Mouse (Mus musculus): ENCODE results near the gene Arntl.

The Arntl gene

DNA sequence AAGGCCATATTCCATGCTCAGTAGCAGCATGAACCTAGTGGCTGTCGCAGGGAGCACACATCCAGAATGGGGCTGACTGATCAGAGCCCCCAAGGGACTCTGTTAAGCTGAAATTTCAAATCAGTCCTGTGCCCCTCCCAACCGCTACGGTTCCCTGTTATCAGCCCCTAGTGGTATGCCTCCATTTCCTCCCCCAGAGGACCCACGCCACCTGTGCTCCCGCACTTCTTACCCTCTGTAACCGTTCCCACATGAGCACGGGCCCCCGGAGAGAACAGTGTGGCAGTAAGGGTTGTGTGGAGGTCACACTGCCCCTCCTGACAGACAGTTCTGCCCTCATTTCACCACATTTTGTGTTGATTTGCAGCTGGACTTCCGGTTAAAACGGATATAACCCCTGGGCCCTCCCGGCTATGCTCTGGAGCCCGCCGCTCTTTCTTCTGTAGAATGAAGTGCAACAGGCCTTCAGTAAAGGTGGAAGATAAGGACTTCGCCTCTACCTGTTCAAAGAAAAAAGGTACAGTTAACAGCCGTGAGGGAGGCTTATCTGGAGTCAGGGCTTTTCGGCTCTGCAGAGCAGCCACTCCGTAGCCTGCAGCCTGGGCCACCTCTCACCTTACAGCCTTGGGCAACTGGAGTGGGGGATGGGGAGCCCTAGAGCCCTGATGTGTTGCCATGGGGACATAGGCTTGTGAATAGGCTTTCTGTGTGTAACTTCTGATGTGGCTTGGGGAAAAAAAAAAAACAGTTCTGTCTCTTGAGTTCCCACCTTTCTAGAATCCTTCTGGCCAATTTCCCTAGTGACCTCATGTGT is 88.0 kb downstream of the Arntl start:
- DNase-seq = peak in 1 of 2 experiments; percentile 8

DNA sequence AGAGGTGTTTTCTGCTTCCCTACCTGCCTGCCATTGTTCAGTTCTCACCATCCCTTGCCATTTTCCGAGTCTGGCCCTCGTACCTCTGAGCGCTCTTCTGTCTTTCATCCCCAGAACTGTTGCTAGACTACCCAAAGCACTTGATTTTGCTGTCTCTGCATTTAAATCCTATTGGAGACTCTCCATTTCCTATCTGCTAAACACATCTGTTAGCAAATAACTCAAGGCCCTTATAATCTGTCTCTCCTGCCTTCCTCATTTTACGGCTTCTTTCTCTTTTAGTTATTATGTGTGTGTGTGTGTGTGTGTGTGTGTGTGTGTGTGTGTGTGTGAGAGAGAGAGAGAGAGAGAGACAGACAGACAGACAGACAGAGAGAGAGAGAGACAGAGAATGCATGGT is 90.5 kb downstream of the Arntl start:
- DNase-seq = no peak

DNA sequence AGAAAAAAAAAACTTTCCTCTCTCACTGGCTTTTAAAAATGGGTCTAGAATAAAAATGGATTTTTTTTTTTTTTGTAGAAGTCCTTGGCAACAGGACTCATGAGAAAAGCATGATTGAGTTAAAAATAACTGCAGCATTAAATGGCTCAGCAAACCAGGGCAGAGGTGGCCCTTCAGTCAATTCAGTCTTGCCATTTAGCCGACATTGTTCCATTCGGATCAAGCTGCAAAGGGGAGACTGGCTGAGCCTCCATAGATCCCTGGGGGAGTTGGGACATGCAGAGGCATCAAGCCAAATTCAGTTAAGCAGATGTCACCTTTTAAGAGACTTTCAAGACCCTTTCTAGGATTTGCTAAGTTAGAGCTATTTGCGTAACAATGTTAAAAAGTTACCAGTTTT is 102.9 kb downstream of the Arntl start:
- no peak for DNase-seq

DNA sequence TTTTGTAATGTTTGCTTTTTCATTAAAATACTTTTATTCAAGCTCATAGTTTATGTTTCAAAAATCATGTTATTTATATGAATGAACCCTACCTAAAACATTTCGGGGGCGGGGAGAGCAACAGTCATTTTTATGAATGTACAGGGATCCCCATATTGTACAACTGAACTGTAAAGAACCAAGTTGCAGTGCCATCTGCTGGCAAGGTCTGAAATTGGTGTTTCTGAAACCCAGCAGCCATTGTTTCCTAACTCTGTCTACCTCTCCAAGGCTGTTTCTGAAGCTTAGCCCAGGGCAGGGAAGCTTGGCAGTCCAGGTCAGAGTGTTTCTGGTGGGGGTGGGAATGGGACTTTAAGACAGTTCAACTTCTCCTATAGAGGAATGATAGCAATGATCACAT is 104.5 kb downstream of the Arntl start:
- peak in 1 of 2 experiments; percentile 53 for DNase-seq

DNA sequence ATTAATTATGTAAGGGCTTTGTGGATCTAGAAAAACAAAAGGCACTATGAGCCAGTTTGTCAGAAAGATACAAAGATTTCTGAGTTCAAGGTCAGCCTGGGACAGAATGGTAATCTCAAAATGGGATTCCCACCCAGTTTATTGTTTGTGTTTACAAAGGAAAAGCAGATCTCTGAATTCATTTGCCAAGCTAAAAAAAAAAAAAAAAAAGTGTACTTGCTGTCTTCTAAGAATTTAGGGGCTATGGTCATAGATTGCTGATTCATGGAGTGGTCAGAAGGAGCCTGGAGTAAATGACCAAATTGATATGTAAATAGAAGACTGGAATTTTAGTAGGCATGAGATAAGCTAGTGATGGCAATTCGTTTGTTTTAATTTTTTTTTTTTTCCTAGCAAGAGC is 112.9 kb downstream of the Arntl start:
- DNase-seq = no peak

DNA sequence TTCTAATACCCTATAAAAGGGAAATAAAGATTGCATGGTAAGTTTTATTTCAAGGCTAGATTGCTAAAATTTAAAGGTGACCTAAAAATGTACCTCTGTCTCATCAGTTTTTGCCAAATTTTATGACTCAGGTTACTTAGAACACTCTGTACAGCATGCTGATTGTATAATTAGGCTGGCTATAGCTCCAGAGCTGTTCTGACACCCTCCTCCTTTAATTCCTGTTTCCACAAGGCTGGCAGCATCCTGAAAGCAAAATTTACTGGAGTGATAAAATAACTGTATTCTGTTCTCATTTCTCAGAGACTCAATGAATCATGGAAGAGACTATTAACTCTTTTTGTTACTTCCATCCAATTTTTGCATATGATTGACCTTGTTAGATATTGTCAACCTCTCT is 126.8 kb downstream of the Arntl start:
- no peak for DNase-seq

DNA sequence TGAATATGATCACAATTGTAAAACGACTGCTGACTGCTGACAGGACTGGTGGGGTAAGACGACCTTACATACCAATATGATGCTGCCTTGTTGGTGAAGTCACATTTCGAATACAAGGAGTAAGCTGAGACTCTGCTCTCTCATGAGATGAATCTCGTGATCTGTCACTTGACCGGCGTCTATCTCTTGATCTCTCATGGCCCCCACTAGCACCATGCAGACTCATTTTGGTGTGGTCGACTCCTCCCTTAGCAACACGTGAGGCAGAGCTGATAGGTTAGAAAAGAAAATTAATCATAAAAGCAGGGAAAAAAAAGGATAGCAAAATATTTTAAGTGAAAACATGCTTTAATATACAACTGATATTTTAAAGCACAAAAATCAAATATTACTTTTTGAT is 128.0 kb downstream of the Arntl start:
- no peak for DNase-seq

DNA sequence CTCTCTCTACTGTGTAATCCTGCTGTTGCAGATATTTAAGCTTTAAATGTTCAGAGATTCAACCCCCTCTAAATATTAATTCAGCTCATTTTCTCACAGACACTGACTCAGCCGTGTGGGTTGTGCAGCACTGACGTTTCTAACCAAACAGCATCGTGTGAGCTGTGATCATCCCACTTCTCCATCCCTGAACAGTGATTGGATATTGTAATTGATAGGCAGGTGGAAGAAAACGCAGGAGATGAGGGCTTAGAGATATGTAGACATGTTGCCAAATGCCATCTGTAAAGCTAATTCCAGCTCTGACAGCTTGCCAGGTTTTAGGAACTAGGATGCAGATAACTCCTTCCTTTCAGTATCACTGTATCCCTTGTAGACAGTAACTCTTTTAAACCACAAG is 140.0 kb downstream of the Arntl start:
- DNase-seq = no peak

DNA sequence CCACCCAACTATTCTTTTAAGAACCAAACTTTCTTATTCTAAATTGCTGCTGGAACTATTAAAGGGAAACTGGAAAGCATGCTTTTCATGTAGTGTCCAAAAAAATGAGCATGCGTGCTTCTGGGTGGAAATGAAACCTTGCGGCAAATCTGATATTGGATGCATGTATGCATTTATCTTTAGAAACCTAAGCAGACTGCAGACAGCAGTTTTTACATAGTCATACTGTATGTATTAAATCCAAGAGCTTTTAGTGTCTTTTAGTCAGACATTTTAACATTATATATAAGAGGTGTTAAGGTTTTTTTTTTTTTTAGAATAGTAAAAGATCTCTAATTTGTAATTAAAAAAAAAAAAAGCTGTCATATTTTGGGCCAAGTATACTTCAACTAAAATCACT is 140.4 kb downstream of the Arntl start:
- DNase-seq = no peak

DNA sequence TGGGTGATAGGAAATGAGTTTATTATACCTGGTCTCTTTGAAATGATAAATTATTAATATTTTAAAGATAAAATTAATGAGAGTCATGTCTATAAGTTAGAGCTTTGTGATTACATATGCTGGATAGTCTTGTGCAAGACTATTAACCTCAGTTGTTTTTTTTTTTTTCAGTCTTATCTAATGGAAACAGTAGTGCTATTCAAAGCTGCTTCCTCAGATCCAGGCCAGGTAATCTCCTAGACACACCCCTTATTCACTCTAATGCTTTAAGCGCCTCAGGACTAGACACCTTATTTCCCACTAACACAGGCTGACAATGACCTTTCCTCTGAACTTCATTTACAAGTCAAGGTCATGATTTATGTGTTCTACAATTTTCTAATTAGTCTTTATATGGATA is 141.8 kb downstream of the Arntl start:
- no peak for DNase-seq
